Mouse (Mus musculus) activated CD4-positive, CD25-positive, alpha-beta regulatory T cell, adult 9 weeks (primary cell): ENCODE measurements around the gene Xlr4b. TPM values are rescaled to one million over a fixed set of nuclear protein-coding genes. Genes with fewer than 3 reads are reported as not detected.

Source experiments
- polyA plus RNA-seq: library from polyadenylated mRNA; unstranded; fragments of 100-300 nt; shearing (Covaris generic); gene quantifications from one replicate; pipeline ENCODE4 v1.2.1, GENCODE M21; 2017

The Xlr4b gene
- 134 TPM for polyA plus RNA-seq

DNA sequence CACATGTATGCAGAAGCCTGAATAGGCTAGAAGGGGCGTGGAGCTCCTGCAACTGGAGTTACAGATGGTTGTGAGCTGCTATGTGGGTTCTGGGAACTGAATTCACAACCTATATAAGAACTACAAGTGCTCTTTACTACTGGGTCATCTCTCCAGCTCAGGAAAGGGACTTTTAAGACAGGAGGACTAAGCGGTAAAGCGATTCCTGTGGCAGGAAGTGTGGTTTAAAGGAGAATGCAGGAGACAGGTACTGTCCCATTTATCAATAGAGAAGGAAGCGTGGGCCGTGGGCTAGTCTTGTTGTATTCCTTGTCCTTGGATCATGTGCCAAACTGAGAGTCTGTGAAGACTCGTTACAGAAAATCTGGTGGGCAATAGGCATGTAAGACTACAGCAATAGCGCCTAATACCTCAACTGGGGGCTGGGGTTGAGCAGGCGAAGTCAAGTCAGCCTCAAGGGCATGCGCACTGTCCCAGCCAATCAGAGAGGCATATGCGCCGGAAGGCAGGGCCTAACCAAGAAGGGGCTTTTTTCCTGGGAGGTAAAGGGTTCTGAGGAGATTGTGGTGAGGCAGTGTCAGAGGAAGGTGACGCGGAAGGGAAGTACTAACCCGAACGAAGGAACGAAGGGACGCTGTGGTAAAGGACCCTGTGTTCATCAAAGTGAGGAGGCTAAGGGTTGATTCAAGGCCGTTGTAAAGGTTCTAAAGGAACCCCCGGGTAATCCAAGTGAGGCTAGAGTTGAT is at the start of gene Xlr4b:
Gene Xlr4b (plus strand): TSS at position 515 of the 746 bp plus-strand sequence.

DNA sequence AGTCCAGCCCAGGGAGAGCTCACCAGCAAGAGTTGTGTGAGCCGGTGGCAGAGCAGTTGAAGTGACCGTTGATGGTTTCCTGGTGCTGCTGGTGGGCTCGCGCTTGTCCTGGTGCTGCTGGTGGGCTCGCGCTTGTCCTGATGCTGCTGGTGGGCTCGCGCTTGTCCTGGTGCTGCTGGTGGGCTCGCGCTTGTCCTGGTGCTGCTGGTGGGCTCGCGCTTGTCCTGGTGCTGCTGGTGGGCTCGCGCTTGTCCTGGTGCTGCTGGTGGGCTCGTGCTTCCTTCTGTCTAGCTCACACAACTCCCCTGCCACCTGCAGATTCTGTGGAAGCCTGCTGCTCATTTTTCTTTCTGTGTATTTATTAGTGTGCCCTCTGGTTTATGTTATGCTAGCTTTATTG is 37.2 kb upstream of the Xlr4b start, which contains the start of gene Spin2d:
Gene Spin2d (minus strand): TSS at position 101 of the 400 bp plus-strand sequence.

DNA sequence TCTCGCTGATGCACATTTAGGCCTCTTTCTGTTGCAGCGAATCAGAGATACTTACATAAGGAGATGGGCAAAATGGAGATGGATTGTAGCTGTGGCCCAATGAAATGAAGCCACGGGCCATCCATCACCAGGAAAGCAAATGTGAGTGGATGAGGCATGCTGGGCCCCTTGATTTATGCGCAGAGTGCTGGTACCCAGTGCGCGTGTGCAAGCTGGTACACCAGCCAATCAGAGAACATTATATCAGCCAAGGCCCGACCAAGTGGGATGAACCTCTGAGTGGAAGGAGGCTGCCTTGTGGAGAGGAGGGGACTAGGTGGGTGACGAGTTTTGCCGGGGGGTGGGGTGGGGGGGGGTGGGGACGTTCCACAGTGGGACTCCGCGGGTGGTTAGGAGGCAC is 22.2 kb upstream of the Xlr4b start, which contains the start of gene Xlr3b:
Gene Xlr3b (plus strand): TSS at position 274 of the 400 bp plus-strand sequence.

DNA sequence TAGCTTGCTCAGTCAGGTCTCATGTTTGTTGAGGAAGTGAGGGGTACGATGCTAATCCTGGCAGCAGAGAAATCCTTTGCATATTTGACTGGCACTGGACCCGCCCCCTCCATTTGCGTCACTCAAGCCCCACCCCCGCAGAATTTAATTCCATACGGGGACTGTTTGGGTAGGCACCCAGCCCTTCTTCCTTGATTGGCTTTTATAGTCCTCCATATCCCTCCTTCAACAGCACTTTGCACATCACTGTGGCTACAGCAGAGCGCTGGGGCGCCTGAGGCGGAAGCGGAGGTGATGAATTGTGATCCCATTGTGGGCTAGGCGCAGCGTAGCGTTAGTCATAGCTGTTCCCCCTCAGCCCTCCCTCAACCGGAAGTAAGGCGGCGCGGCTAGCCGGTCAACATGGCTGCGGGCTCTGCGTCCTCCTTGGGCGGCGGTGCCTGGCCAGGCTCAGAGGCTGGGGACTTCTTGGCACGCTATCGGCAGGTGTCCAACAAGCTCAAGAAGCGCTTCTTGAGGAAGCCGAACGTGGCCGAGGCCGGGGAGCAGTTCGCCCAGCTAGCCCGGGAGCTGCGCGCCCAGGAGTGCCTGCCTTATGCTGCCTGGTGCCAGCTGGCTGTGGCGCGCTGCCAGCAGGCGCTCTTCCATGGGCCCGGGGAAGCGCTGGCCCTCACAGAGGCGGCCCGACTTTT is 13.9 kb downstream of the Xlr4b start, which contains the start of gene F8a:
Gene F8a (plus strand): TSS at position 378 of the 692 bp plus-strand sequence.

DNA sequence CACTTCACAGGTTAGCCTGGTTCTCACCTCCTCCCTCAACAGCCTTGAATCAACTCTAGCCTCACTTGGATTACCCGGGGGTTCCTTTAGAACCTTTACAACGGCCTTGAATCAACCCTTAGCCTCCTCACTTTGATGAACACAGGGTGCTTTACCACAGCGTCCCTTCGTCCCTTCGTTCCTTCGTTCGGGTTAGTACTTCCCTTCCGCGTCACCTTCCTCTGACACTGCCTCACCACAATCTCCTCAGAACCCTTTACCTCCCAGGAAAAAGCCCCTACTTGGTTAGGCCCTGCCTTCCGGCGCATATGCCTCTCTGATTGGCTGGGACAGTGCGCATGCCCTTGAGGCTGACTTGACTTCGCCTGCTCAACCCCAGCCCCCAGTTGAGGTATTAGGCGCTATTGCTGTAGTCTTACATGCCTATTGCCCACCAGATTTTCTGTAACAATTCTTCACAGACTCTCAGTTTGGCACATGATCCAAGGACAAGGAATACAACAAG is 28.7 kb downstream of the Xlr4b start, which contains the start of gene Xlr4c:
Gene Xlr4c (minus strand): TSS at position 310 of the 505 bp plus-strand sequence.

DNA sequence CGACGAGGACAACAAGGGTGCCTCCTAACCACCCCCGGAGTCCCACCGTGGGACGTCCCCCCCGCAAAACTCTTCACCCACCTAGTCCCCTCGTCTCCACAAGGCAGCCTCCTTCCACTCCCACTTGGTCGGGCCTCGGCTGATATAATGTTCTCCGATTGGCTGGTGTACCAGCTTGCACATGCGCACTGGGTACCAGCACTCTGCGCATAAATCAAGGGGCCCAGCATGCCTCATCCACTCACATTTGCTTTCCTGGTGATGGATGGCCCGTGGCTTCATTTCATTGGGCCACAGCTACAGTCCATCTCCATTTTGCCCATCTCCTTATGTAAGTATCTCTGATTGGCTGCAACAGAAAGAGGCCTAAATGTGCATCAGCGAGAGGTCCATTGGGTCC is 51.1 kb downstream of the Xlr4b start, which contains the start of gene Xlr3c:
Gene Xlr3c (minus strand): TSS at position 121 of the 400 bp plus-strand sequence.

Other genes with a start within 250 kb of the Xlr4b start
- not detected for gene Zfp185, start 227.0 kb upstream of the Xlr4b start, polyA plus RNA-seq
- gene Pnma5, start 177.2 kb upstream of the Xlr4b start, polyA plus RNA-seq = not detected
- gene Pnma3, start 149.5 kb upstream of the Xlr4b start, polyA plus RNA-seq = not detected
- gene Xlr4a, start 131.9 kb upstream of the Xlr4b start, polyA plus RNA-seq = 115 TPM
- gene Xlr3a, start 117.2 kb upstream of the Xlr4b start, polyA plus RNA-seq = 1.6 TPM
- not detected for gene Gm14685, start 97.3 kb upstream of the Xlr4b start, polyA plus RNA-seq
- not detected for gene Xlr5b, start 65.5 kb upstream of the Xlr4b start, polyA plus RNA-seq
- not detected for gene DXBay18, start 64.9 kb upstream of the Xlr4b start, polyA plus RNA-seq
- gene Spin2d, start 37.3 kb upstream of the Xlr4b start, polyA plus RNA-seq = not detected
- gene Xlr3b, start 22.1 kb upstream of the Xlr4b start, polyA plus RNA-seq = 14.3 TPM
- 2.0 TPM for gene F8a, start 14.0 kb downstream of the Xlr4b start, polyA plus RNA-seq
- gene Xlr4c, start 28.8 kb downstream of the Xlr4b start, polyA plus RNA-seq = 86.1 TPM
- not detected for gene Xlr3c, start 51.1 kb downstream of the Xlr4b start, polyA plus RNA-seq
- not detected for gene Xlr5a, start 78.6 kb downstream of the Xlr4b start, polyA plus RNA-seq
- not detected for gene Xlr5c, start 78.6 kb downstream of the Xlr4b start, polyA plus RNA-seq
- not detected for gene Gm45015, start 122.5 kb downstream of the Xlr4b start, polyA plus RNA-seq
- 26.3 TPM for gene Zfp275, start 128.3 kb downstream of the Xlr4b start, polyA plus RNA-seq
- not detected for gene Gm18336, start 184.4 kb downstream of the Xlr4b start, polyA plus RNA-seq
- gene Zfp92, start 196.8 kb downstream of the Xlr4b start, polyA plus RNA-seq = 0.15 TPM
- not detected for gene Trex2, start 221.0 kb downstream of the Xlr4b start, polyA plus RNA-seq
- 28.5 TPM for gene Haus7, start 244.7 kb downstream of the Xlr4b start, polyA plus RNA-seq